Mouse (Mus musculus) 416B (cell line): ENCODE measurements at regions not wholly inside any gene's neighbourhood (a gene's known extent, or its start where the extent isn't known, plus 50 kb on each side); places are given as distances from the start of the nearest gene placed in this dataset.
"Not testable (repeated sequence)": the region's sequence is repeated elsewhere in the genome, so short reads cannot be mapped to it uniquely, and the experiment has no call there.

Source experiments
- DNase-seq: peaks from one replicate; pipeline ENCODE4 v3.0.0; 2011; ENCODE audit warnings: low read depth

- DNase-seq: no peak
Measured at GRCm38 (mm10) chr6:22506871-22507270, 150.8 kb upstream of the Fam3c start.

GRCm38 (mm10) chr6:22497306-22497705, 141.3 kb upstream of the Fam3c start:
- no peak for DNase-seq

- peak; percentile 15 for DNase-seq
Measured at GRCm38 (mm10) chr6:22496471-22496870, 140.4 kb upstream of the Fam3c start.

- DNase-seq: peak; percentile 84
Measured at GRCm38 (mm10) chr6:22493632-22494260, 137.7 kb upstream of the Fam3c start.

GRCm38 (mm10) chr6:22492896-22493295, 136.9 kb upstream of the Fam3c start:
- no peak for DNase-seq

- peak; percentile 20 for DNase-seq
Measured at GRCm38 (mm10) chr6:22490762-22491161, 134.7 kb upstream of the Fam3c start.

- no peak for DNase-seq
Measured at GRCm38 (mm10) chr6:22487467-22487866, 131.4 kb upstream of the Fam3c start.

GRCm38 (mm10) chr6:22485828-22486518, 129.9 kb upstream of the Fam3c start:
- no peak for DNase-seq

GRCm38 (mm10) chr6:22482257-22482656, 126.2 kb upstream of the Fam3c start:
- not testable (repeated sequence) for DNase-seq

- DNase-seq: peak; percentile 69
Measured at GRCm38 (mm10) chr6:22474604-22475003, 118.6 kb upstream of the Fam3c start.

GRCm38 (mm10) chr6:22474011-22474410, 118.0 kb upstream of the Fam3c start:
- DNase-seq: peak; percentile 13

- DNase-seq: not testable (repeated sequence)
Measured at GRCm38 (mm10) chr6:22472400-22472799, 116.4 kb upstream of the Fam3c start.

- DNase-seq: no peak
Measured at GRCm38 (mm10) chr6:22467334-22467993, 111.4 kb upstream of the Fam3c start.

- DNase-seq: no peak
Measured at GRCm38 (mm10) chr6:22465926-22466325, 109.9 kb upstream of the Fam3c start.

GRCm38 (mm10) chr6:22459440-22460016, 103.5 kb upstream of the Fam3c start:
- no peak for DNase-seq

GRCm38 (mm10) chr6:22452203-22452602, 96.2 kb upstream of the Fam3c start:
- peak; percentile 16 for DNase-seq

GRCm38 (mm10) chr6:22450501-22450900, 94.5 kb upstream of the Fam3c start:
- DNase-seq: no peak

- no peak for DNase-seq
Measured at GRCm38 (mm10) chr6:22448906-22449305, 92.9 kb upstream of the Fam3c start.

GRCm38 (mm10) chr6:22447636-22448035, 91.6 kb upstream of the Fam3c start:
- DNase-seq: no peak

GRCm38 (mm10) chr6:22446621-22447310, 90.7 kb upstream of the Fam3c start:
- peak; percentile 24 for DNase-seq

GRCm38 (mm10) chr6:22444856-22445255, 88.8 kb upstream of the Fam3c start:
- not testable (repeated sequence) for DNase-seq

- no peak for DNase-seq
Measured at GRCm38 (mm10) chr6:22444220-22444619, 88.2 kb upstream of the Fam3c start.
